Mouse (Mus musculus): ENCODE results near the gene Zbtb12.
"Not testable (repeated sequence)": the region's sequence is repeated elsewhere in the genome, so short reads cannot be mapped to it uniquely, and the experiment has no call there.

Gene Zbtb12

DNA sequence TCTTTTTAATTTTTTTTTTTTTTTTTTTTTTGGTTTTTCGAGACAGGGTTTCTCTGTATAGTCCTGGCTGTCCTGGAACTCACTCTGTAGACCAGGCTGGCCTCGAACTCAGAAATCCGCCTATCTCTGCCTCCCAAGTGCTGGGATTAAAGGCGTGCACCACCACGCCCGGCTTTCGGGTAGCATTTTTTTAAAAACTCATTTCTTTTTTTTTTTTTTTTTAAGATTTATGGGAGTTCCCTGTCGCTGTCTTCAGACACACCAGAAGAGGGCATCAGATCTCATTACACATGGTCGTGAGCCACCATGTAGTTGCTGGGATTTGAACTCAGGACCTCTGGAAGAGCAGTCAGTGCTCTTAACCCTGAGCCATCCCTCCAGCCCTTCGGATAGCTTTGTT, 22.7 kb downstream of the Zbtb12 start:
- DNase-seq (ENCODE audit: low read depth), result not testable (repeated sequence)

DNA sequence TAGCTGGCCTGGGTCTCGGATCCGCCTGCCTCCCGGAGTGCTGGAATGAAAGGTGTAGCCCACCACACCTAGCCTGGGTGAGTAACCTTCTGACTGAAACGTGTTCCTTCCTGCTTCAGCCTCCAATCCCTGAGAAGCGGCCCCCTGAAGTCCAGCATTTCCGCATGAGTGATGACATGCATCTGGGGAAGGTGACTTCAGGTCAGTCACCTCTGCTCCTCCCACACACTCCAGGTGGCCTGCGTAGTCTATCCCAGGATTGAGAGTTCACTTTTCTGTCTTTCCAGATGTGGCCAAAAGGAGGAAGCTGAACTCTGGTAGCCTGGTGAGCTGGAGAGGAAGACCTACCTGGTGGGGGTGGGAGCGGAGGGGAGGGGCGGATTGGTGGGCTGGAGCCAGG, 23.6 kb downstream of the Zbtb12 start:
- no peak for DNase-seq (ENCODE audit: low read depth)

DNA sequence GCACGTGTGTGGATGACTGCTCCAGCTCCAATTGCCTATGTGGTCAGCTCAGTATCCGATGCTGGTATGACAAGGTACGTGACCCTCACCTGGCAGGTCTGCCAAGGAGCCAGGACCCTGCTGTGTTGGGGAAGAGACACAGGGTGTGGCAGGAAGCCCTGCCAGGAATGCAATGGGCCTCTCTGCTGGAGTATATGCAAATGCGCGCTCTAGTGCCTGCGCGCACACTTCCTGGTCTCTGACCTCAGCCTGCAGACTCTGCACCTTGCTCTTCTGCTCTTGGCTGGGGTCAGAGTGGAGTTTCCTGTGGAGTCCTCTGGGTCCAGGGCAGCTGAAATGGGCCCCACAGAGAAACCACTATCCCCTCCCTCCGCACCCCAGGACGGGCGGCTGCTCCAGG, 31.7 kb downstream of the Zbtb12 start:
- no peak for DNase-seq (ENCODE audit: low read depth)

DNA sequence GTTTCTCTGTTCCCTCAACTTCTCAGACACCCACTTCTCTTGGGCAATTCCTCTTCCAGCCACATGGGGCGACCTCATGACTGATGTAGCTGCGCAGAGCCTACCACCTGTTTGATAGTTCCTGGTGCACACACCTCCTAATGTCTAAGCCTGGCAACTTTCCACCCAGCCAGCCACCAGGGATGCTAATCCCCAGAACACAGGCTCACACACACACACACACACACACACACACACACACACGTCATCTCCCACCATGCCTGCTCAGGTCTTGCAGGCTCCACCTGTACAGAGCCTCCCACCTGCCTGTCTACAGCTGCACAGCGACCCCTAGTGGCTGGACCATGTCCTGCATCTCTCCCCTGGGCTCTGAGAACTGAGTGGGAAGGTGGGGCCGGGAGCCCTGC, 32.7 kb downstream of the Zbtb12 start:
- peak; percentile 83 for DNase-seq (ENCODE audit: low read depth)

DNA sequence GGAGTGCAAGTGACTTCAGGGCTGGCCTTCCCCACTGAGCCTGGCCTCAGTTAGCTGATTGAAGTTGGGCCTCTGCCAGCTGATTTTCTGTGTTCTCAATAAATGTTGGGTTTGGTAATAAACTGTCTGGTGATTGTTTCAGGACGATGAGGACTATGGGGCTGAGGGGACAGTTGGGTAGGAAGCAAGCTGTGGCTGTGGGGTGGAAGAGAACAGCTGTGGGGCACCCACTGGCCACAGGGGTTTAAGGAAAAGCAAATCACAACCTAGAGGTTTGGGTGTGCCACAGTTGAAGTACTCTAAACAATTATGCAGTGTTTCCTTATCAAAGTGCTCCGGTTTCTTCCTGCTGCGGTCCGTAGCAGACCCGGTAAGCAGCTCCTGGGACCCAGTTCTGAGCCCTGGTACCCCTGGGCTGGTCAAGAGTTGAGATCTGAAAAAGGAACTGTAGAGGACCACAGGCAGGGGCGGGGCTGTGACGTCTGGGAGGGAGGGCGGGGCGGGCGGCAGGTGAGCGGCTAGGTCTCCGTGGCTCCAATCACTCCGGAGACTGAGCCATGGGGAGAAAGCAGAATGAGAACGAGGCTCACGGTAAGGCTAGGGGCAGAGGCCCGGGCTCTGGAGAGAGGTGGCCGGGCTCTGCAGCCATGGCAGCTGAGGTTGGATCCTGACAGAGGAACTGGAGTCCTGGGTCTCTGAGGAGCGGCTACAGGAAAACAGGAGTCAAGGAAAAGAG, 34.8 kb downstream of the Zbtb12 start, which contains the start of gene Slc44a4:
Slc44a4 (plus strand) TSS at position 537 of the 736 bp plus-strand sequence.
- no peak for DNase-seq (ENCODE audit: low read depth)

DNA sequence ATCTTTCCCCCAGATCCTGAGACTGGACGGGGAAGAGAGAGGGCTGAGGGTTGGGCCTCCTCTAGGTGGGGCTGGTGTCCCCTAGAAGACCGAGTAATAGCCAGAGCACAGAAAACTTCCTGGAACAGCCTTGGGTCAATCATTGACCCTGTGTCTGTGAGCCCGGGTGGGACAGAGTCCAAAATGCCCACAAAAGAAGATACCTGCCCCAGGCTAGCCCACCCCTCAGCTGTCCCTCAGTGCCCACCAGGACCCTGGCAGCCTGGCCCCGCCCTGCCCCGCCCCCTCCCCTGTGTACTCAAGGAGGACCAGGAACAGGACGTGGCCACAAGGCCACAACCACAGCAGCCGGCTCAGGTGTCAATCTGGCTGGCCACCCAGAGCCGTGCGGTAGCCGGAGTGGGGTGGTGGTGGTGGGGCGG, 36.1 kb downstream of the Zbtb12 start:
- peak; percentile 68 for DNase-seq (ENCODE audit: low read depth)

DNA sequence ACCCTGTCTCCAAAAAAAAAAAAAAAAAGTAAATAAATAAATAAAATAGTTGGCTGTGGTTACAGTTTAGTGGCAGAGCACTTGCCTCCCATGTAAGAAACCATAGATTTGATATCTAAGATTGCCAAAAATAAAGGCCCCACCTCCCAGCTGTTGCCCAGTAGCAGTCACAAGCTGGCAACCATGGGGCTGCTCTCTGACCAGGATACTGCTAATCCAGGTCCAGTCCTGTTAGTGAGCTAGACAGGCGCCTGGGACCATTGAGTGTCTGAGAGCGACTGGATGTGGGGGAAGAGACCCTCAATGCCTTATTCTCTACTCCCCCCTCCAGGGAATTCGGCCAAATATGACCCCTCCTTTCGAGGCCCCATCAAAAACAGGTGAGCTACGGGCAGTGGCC, 37.0 kb downstream of the Zbtb12 start:
- peak; percentile 29 for DNase-seq (ENCODE audit: low read depth)

DNA sequence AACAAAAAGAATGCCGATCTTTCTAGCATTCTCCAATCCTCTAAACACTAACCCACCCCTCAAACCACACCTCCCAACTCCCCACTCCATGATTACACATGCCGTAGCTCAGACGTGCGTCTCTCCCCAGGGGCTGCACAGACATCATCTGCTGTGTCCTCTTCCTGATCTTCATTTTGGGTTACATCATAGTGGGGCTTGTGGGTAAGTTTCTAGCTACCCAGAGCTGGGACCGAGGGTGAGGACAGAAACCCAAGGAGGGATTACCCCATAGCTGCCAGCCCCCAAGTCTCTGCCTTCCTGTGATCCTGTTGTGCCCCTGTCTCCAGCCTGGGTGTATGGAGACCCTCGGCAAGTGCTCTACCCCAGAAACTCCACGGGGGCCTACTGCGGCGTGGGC, 37.9 kb downstream of the Zbtb12 start:
- no peak for DNase-seq (ENCODE audit: low read depth)

DNA sequence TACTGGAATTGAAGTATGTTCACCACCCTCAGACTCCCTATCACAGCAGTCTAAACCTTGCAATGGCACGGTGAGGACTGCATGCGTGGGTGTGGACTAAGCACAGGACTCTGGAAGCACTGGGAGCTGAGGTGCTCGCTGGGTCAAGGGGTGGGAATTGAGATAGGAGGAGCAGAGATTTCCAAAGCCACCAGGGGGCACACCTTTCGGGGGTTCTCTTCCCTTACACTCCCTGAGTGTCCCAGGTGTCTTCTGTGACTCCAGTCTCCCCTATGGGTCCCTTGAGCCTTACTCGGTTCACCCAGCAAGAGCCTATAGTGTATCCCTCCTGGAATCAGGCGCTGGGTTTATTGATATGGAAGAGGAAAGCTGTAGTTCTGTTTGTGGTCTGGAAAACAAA, 43.7 kb downstream of the Zbtb12 start:
- DNase-seq (ENCODE audit: low read depth), result peak; percentile 45

DNA sequence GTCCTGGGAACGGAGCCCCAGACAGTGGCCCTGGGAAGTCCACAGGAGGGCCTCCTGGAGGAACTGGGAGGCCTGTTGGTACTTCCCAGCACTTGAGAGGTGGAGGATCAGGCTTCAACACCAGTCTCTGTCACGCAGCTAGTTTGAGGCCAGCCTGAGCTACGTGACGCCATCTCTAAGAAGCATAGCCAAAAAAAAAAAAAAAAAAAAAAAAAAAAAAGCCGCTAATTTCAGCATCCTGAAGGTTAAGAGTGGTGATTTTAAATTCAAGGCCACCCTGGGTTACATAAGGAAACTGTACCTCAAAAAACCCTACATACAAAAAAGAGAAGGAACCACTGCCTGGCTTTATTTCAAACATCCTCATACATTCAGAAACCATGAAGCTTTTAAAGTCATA, 45.0 kb downstream of the Zbtb12 start:
- no peak for DNase-seq (ENCODE audit: low read depth)

DNA sequence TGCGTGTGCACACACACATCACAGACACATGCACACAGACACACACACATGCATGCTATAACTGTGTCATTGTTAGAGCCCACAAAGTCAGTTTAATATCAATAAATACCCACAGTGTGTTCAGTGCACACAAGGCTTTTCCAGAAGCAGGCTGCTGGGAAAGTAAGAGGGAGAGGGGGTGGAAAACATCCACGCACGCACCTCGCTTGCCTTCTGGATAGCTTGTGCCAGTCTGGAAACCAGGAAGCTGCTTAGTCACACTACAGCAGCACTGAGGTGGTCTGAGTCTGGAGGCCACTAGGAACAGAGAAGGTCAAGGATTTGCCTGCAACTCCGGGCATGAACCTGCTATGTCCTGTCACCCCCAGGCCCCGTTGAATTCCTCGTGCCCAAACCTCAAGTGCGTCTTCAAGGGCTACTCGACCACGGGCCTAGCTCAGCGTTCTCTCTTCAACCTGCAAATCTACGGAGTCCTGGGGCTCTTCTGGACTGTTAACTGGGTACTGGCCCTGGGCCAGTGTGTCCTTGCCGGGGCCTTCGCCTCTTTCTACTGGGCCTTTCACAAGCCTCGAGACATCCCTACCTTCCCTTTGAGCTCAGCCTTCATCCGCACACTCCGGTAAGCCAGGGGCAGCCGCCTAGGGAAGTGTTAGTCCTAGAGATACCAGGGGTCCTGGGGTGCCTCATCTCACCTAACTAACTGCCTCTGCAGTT, 48.2 kb downstream of the Zbtb12 start:
- DNase-seq (ENCODE audit: low read depth), result no peak

DNA sequence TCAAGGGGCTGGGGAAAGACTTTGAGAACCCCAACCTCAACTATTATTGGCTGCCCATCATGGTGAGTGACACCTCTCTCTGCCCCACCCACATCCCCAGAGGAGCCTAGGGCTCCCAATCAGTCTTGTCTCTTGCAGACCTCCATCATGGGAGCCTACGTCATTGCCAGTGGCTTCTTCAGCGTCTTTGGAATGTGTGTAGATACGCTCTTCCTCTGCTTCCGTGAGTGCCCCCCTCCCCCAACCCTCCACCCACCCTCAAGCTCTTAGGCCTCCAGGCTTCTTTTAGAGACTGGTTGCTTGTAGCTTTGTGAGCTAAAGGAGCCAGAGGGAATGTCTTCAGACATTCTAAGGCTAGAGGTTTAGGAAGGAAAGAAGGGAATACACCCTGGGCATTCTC, 49.6 kb downstream of the Zbtb12 start:
- no peak for DNase-seq (ENCODE audit: low read depth)

DNA sequence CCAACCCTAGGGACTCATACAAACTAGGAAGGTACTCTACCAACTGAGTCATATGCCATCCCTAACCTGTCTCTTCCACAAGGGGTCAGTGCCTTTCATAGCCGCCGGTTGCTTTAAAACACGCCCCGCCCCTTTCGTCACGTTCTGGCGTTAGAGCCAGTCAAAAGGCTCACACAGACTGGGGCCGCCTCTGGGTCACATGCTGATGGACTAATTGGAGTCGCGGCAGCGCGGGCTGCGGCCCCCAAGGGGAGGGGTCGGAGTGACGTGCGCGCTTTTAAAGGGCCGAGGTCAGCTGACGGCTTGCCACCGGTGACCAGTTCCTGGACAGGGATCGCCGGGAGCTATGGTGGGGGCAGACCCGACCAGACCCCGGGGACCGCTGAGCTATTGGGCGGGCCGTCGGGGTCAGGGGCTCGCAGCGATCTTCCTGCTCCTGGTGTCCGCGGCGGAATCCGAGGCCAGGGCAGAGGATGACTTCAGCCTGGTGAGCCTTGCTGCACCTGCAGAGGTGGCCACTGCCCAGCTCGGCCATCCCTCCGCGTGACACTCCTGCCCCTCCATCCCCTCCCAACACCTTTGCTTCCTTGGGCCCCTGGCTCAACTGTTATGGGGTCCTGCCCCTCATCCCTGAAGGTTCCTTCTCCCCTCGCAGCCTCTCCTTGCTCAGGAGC, 51.9 kb downstream of the Zbtb12 start, which contains the start of gene Neu1:
Neu1 (plus strand) TSS at position 193 of the 674 bp plus-strand sequence.
- peak; percentile 99 for DNase-seq (ENCODE audit: low read depth)

DNA sequence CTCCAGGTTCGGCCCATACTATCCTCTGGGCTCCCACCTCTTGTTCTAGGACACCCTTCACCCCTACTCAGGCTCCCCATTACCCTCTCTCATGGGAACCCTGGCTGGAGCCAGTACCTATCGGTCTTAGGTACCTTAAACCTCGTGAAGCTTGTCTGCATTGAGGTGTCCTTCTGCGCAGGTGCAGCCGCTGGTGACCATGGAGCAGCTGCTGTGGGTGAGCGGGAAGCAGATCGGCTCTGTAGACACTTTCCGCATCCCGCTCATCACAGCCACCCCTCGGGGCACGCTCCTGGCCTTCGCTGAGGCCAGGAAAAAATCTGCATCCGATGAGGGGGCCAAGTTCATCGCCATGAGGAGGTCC, 52.4 kb downstream of the Zbtb12 start:
- DNase-seq (ENCODE audit: low read depth), result no peak

DNA sequence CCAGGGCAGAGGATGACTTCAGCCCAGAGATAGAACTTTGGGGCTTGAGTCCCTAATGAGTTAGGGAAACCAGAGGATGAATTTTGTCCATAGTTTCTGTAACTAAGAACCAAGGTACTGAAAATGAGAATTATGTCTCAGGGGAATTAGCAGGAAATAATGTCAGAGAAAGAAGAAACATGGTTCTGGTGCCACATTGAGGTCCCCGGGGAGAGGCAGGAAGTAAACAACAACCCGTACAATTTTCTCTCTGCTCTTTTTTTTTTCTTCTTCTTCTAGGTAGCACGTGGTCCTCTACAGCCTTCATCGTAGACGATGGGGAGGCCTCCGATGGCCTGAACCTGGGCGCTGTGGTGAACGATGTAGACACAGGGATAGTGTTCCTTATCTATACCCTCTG, 53.0 kb downstream of the Zbtb12 start:
- DNase-seq (ENCODE audit: low read depth), result no peak

DNA sequence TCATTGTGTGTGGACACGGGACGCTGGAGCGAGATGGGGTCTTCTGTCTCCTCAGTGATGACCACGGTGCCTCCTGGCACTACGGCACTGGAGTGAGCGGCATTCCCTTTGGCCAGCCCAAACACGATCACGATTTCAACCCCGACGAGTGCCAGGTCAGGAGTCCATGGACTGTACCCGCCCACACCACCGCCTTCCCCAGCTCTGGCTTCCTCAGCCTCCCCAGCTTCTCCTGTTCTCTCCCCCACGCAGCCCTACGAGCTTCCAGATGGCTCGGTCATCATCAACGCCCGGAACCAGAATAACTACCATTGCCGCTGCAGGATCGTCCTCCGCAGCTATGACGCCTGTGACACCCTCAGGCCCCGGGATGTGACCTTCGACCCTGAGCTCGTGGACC, 54.7 kb downstream of the Zbtb12 start:
- DNase-seq (ENCODE audit: low read depth), result no peak

DNA sequence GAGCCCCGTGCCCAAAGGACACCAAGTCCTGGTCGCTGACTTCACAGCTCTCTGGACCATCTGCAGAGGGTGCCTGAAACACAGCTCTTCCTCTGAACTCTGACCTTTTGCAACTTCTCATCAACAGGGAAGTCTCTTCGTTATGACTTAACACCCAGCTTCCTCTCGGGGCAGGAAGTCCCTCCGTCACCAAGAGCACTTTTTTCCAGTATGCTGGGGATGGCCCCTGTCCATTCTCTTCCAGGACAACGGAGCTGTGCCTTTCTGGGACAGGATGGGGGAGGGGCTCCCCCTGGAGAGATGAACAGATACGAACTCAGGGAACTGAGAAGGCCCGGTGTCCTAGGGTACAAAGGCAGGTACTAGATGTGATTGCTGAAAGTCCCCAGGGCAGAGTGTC, 55.5 kb downstream of the Zbtb12 start:
- DNase-seq (ENCODE audit: low read depth), result no peak

DNA sequence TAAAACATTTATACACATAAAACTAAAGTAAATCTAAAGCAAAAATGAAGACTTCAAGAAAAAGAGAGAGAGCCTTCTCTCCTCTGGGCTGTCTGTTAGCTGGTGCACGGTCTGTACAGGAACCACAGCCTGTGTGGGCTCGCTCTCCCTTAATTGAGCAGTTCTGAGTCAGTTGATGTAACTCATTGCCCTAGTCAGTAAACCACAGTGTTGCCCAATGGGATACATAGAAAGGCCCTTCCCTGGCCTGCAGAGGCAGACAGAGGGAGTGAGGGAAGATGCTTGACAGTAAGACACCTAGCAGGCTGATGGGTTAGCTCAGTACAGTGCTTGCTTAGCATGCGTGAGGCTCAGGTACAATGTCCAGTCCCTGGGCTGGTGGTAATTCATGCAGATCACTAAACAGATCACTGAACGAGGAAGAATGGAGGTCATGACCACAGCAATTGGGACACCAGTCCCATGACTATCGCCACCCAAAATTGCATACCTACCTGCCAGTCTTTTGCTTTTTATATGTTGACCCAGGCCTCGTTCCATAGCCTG, 58.8 kb downstream of the Zbtb12 start:
- peak; percentile 53 for DNase-seq (ENCODE audit: low read depth)

DNA sequence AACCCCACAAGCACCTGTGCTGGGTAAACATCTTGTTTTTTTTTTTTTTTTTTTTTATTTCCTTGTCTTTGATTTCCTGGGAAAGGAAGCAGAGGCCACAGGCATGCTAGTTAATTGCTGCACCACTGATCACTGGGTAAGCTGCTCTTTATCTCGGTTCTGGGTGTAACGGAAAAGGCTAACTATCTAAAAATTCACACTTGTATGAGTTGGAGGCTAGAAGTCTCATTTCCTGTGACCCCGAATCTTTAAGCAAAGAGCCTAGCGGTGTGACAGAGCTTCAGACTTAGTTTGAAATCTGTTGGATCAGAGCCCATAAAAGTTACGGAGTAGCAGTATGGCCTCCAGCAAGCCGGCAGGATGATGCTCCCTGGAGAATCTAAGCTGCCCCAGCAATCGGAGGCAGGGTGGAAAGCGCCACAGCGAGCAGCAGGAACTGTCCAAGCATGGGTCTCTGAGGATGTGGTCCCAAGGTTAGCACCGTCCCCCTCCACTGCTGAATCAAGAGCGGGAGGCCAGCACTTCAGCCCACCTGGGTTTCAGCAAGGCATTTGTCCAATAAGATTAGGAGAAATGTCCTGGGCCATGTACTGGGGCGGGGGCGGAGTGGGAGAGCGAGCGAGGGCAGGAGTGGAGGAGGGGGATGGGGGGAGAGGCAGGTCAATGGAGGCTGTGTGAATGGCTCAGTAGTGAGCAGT, 62.2 kb downstream of the Zbtb12 start:
- no peak for DNase-seq (ENCODE audit: low read depth)

DNA sequence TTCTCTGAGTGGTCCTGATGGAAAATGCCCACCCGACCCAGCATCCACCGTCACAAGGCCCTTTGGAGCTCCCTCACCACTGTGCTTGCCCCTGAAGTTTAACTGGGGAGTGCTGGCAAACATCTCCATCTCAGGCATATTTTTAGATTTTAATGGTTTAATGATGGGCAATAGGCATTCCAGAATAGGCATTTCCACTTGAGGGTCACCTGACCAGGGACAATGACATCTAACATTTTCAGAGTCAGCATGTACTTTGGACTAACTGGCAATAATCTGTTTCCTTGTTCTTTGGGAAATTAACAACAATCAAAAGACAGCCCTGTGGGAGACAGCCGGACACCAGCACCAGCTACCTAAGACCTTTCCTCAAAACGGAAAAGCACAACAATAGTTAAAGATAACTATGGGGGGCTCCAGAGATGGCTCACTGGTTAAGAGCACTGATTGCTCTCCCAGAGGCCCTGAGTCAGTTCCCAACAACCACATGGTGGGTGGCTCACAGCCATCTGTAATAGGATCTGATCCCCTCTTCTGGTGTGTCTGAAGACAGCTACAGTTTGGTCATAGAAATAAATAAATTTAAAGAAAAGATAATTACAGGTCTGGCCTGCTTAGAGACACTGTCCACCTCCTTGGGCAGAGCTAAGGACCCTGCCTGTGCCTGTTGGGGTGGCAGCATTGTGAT, 64.0 kb downstream of the Zbtb12 start:
- peak; percentile 70 for DNase-seq (ENCODE audit: low read depth)

DNA sequence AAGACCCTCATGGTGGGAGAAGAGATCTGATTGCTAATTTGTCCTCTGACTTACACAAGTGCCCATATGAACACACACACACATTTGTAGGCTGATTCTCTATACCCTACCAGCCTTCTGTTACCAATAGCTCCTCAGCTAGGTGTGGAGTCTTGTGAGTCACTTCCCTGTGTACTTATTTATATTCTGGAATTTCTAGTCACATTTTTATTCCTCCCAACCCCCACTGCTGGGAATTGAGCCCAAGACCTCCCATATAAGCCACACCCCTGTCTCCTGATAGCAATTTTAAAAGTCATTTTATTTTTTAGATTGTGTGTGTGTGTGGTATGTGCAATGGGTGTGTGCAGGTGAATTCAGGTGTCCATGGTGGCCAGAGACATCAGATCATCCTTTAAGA, 65.1 kb downstream of the Zbtb12 start:
- peak; percentile 72 for DNase-seq (ENCODE audit: low read depth)

Data from NIH3T3 (cell line).